Mouse (Mus musculus) hindbrain, embryonic 11.5 days (tissue): ENCODE results near the gene Izumo1r. TPM values are rescaled to one million over a fixed set of nuclear protein-coding genes. Genes with fewer than 3 reads are reported as not detected.

ENCODE experiments used
- ATAC-seq: fragments of 200-750 bp; cut with Nextera tagmentation; 2 replicates; pipeline ENCODE4 v1.8.0; 2017; ENCODE audit warnings: mild to moderate bottlenecking, moderate TSS enrichment, moderate library complexity; ENCODE audit not compliant: low FRiP score
- DNase-seq: peaks from one replicate; pipeline ENCODE4 v3.0.0-alpha.2; 2015; ENCODE audit warnings: low spot score
- H3K27ac ChIP-seq: fragments of 300-500 bp; sonication (generic); 2 replicates; pipeline ENCODE4 v1.5.1; 2014; ENCODE audit warnings: mild to moderate bottlenecking, low read depth, low read length
- H3K27me3 ChIP-seq: fragments of 300-500 bp; sonication (generic); 2 replicates; pipeline ENCODE4 v1.6.1; 2014; ENCODE audit warnings: mild to moderate bottlenecking, low read length, moderate library complexity, mixed read lengths; ENCODE audit not compliant: control insufficient read depth, insufficient read depth
- H3K36me3 ChIP-seq: fragments of 300-500 bp; sonication (generic); 2 replicates; pipeline ENCODE4 v1.6.1; 2014; ENCODE audit warnings: mild to moderate bottlenecking, low read length, moderate library complexity, mixed read lengths; ENCODE audit not compliant: control insufficient read depth, insufficient read depth
- H3K4me1 ChIP-seq: fragments of 300-500 bp; sonication (generic); replicated peaks from 2 replicates; pipeline ENCODE4 v1.6.1; 2014; ENCODE audit warnings: low read length, mixed read lengths; ENCODE audit not compliant: control insufficient read depth, insufficient read depth
- H3K4me2 ChIP-seq: fragments of 300-500 bp; sonication (generic); replicated peaks from 2 replicates; pipeline ENCODE4 v1.6.1; 2014; ENCODE audit warnings: mild to moderate bottlenecking, low read depth, low read length
- H3K4me3 ChIP-seq: fragments of 300-500 bp; sonication (generic); 2 replicates; pipeline ENCODE4 v1.5.1; 2014; ENCODE audit warnings: low read depth, low read length
- H3K9ac ChIP-seq: fragments of 300-500 bp; sonication (generic); 2 replicates; pipeline ENCODE4 v1.6.1; 2014; ENCODE audit warnings: low read depth, low read length
- H3K9me3 ChIP-seq: fragments of 300-500 bp; sonication (generic); 2 replicates; pipeline ENCODE4 v1.6.1; 2016; ENCODE audit warnings: low read length; ENCODE audit not compliant: control insufficient read depth
- WGBS: fragments of 180-500 bp; shearing (Covaris S2); extraction: QIAGEN DNeasy Blood & Tissue Kit; methylation state at CpG from one replicate; pipeline ENCODE4 v1.1.7; 2014; 5-methylcytosine and 5-hydroxymethylcytosine counted together
- polyA plus RNA-seq: library from polyadenylated mRNA; unstranded; fragments of >200 nt; fragmentation: Nextera tagmentation; extraction: Ambion mirVana; gene quantifications from 2 replicates; pipeline ENCODE4 v1.2.1, GENCODE M21; 2014

The Izumo1r gene
- polyA plus RNA-seq, 1 experiment from 2014 or later: not detected

GRCm38 (mm10) chr9:14931943-14932342 lies 28.2 kb upstream of the Izumo1r start:
- H3K36me3 ChIP-seq: no peaks in the 10 kb centered on the region
- no peak for DNase-seq
- H3K4me3 ChIP-seq: no peak overlapping the region
- WGBS: 67% methylated on average over 7 of the region's 7 CpGs
- H3K4me2 ChIP-seq: no peak overlapping the region
- no peaks in the 10 kb centered on the region for H3K4me1 ChIP-seq
- ATAC-seq: no peak
- H3K27me3 ChIP-seq: no peaks in the 10 kb centered on the region
- no peak overlapping the region for H3K27ac ChIP-seq
- H3K9ac ChIP-seq: no peak overlapping the region
- no peaks in the 10 kb centered on the region for H3K9me3 ChIP-seq

GRCm38 (mm10) chr9:14931211-14931610 lies 27.5 kb upstream of the Izumo1r start:
- WGBS: 86% methylated on average over 8 of the region's 8 CpGs
- no peaks in the 10 kb centered on the region for H3K4me1 ChIP-seq
- H3K27ac ChIP-seq: no peak overlapping the region

GRCm38 (mm10) chr9:14926593-14926992 lies 22.8 kb upstream of the Izumo1r start:
- DNase-seq (no peak), ATAC-seq (no peak)
- H3K36me3 ChIP-seq: no peaks in the 10 kb centered on the region
- no peaks in the 10 kb centered on the region for H3K27me3 ChIP-seq
- H3K9ac ChIP-seq: no peak overlapping the region
- no peaks in the 10 kb centered on the region for H3K9me3 ChIP-seq
- no peak overlapping the region for H3K27ac ChIP-seq
- WGBS: 33% methylated on average over 1 of the region's 1 CpGs
- H3K4me3 ChIP-seq: no peak overlapping the region
- no peak overlapping the region for H3K4me2 ChIP-seq
- no peaks in the 10 kb centered on the region for H3K4me1 ChIP-seq

More at GRCm38 (mm10) chr9:14931211-14931610, 27.5 kb upstream of the Izumo1r start:
- H3K9me3 ChIP-seq: no peaks in the 10 kb centered on the region
- no peak overlapping the region for H3K4me3 ChIP-seq
- no peak overlapping the region for H3K9ac ChIP-seq
- no peak overlapping the region for H3K4me2 ChIP-seq
- no peak for DNase-seq
- no peak for ATAC-seq
- no peaks in the 10 kb centered on the region for H3K36me3 ChIP-seq
- no peaks in the 10 kb centered on the region for H3K27me3 ChIP-seq

GRCm38 (mm10) chr9:14923625-14924024 lies 19.9 kb upstream of the Izumo1r start:
- no peak for DNase-seq
- Histone ChIP-seq H3K4me1 (no peaks in the 10 kb centered on the region), H3K9me3 (no peaks in the 10 kb centered on the region), H3K4me3 (no peak overlapping the region), H3K9ac (no peak overlapping the region), H3K36me3 (no peaks in the 10 kb centered on the region), H3K4me2 (no peak overlapping the region), H3K27me3 (no peaks in the 10 kb centered on the region), H3K27ac (no peak overlapping the region)
- 75% methylated on average over 4 of the region's 4 CpGs for WGBS
- ATAC-seq: no peak

GRCm38 (mm10) chr9:14921971-14922560 lies 18.3 kb upstream of the Izumo1r start:
- 30% methylated on average over 1 of the region's 1 CpGs for WGBS
- DNase-seq: no peak

GRCm38 (mm10) chr9:14921254-14921653 lies 17.5 kb upstream of the Izumo1r start:
- WGBS: 68% methylated on average over 4 of the region's 4 CpGs
- H3K27me3 ChIP-seq: no peaks in the 10 kb centered on the region
- H3K9me3 ChIP-seq: no peaks in the 10 kb centered on the region
- DNase-seq: no peak
- H3K4me1 ChIP-seq: no peaks in the 10 kb centered on the region
- H3K36me3 ChIP-seq: no peaks in the 10 kb centered on the region
- H3K9ac ChIP-seq: no peak overlapping the region
- ATAC-seq: no peak
- no peak overlapping the region for H3K4me3 ChIP-seq
- no peak overlapping the region for H3K4me2 ChIP-seq
- no peak overlapping the region for H3K27ac ChIP-seq

More at GRCm38 (mm10) chr9:14921971-14922560, 18.3 kb upstream of the Izumo1r start:
- H3K27me3 ChIP-seq: no peaks in the 10 kb centered on the region
- H3K4me2 ChIP-seq: no peak overlapping the region
- no peaks in the 10 kb centered on the region for H3K36me3 ChIP-seq
- H3K9ac ChIP-seq: no peak overlapping the region
- H3K4me3 ChIP-seq: no peak overlapping the region
- no peak for ATAC-seq
- no peaks in the 10 kb centered on the region for H3K9me3 ChIP-seq
- H3K27ac ChIP-seq: no peak overlapping the region
- no peaks in the 10 kb centered on the region for H3K4me1 ChIP-seq

- no peaks in the 10 kb centered on the region for H3K4me1 ChIP-seq
- no peak overlapping the region for H3K9ac ChIP-seq
- WGBS: 79% methylated on average over 4 of the region's 4 CpGs
- no peak overlapping the region for H3K4me2 ChIP-seq
- H3K27ac ChIP-seq: no peak overlapping the region
- ATAC-seq: no peak
- H3K36me3 ChIP-seq: no peaks in the 10 kb centered on the region
- H3K27me3 ChIP-seq: no peaks in the 10 kb centered on the region
- no peaks in the 10 kb centered on the region for H3K9me3 ChIP-seq
- DNase-seq: no peak
- no peak overlapping the region for H3K4me3 ChIP-seq
Measured at GRCm38 (mm10) chr9:14920608-14921007, 16.9 kb upstream of the Izumo1r start.

GRCm38 (mm10) chr9:14918825-14919668 lies 15.3 kb upstream of the Izumo1r start:
- H3K36me3 ChIP-seq: no peaks in the 10 kb centered on the region
- no peak overlapping the region for H3K27ac ChIP-seq
- H3K27me3 ChIP-seq: no peaks in the 10 kb centered on the region
- DNase-seq (no peak), ATAC-seq (no peak)
- H3K4me2 ChIP-seq: no peak overlapping the region
- WGBS: 76% methylated on average over 5 of the region's 5 CpGs
- no peaks in the 10 kb centered on the region for H3K9me3 ChIP-seq
- H3K9ac ChIP-seq: no peak overlapping the region
- H3K4me3 ChIP-seq: no peak overlapping the region
- no peaks in the 10 kb centered on the region for H3K4me1 ChIP-seq

- Histone ChIP-seq H3K4me2 (no peak overlapping the region), H3K27ac (no peak overlapping the region), H3K4me3 (no peak overlapping the region), H3K9ac (no peak overlapping the region), H3K9me3 (no peaks in the 10 kb centered on the region), H3K27me3 (no peaks in the 10 kb centered on the region), H3K4me1 (no peaks in the 10 kb centered on the region), H3K36me3 (no peaks in the 10 kb centered on the region)
- ATAC-seq (no peak), DNase-seq (no peak)
- 88% methylated on average over 2 of the region's 2 CpGs for WGBS
Measured at GRCm38 (mm10) chr9:14917661-14918060, 13.9 kb upstream of the Izumo1r start.
